Mouse (Mus musculus): ENCODE measurements around the gene Smim15.
A peak's percentile ranks its signal among the peaks of the same experiment; 100 is the strongest.

The Smim15 gene

GRCm38 (mm10) chr13:108044222-108044941, at the start of gene Smim15:
Gene Smim15, plus strand, starts transcription at chr13:108044446.
- peak; percentile 88 for DNase-seq (ENCODE audit: extremely low read depth, insufficient read length, low spot score)

GRCm38 (mm10) chr13:107995211-107995610, 49.0 kb upstream of the Smim15 start:
- peak; percentile 73 for DNase-seq (ENCODE audit: extremely low read depth, insufficient read length, low spot score)

GRCm38 (mm10) chr13:107996301-107996700, 47.9 kb upstream of the Smim15 start:
- DNase-seq (ENCODE audit: extremely low read depth, insufficient read length, low spot score), result no peak

GRCm38 (mm10) chr13:108007861-108008260, 36.4 kb upstream of the Smim15 start:
- DNase-seq (ENCODE audit: extremely low read depth, insufficient read length, low spot score), result peak; percentile 23

GRCm38 (mm10) chr13:108013110-108013509, 31.1 kb upstream of the Smim15 start:
- no peak for DNase-seq (ENCODE audit: extremely low read depth, insufficient read length, low spot score)

GRCm38 (mm10) chr13:108013839-108014238, 30.4 kb upstream of the Smim15 start:
- no peak for DNase-seq (ENCODE audit: extremely low read depth, insufficient read length, low spot score)

- no peak for DNase-seq (ENCODE audit: extremely low read depth, insufficient read length, low spot score)
Observed at GRCm38 (mm10) chr13:108015166-108015565, 29.1 kb upstream of the Smim15 start.

- DNase-seq (ENCODE audit: extremely low read depth, insufficient read length, low spot score), result no peak
Observed at GRCm38 (mm10) chr13:108017349-108017748, 26.9 kb upstream of the Smim15 start.

- DNase-seq (ENCODE audit: extremely low read depth, insufficient read length, low spot score), result no peak
Observed at GRCm38 (mm10) chr13:108025802-108026201, 18.4 kb upstream of the Smim15 start.

- DNase-seq (ENCODE audit: extremely low read depth, insufficient read length, low spot score), result no peak
Observed at GRCm38 (mm10) chr13:108032789-108033188, 11.5 kb upstream of the Smim15 start.

GRCm38 (mm10) chr13:108039375-108039774, 4.9 kb upstream of the Smim15 start:
- DNase-seq (ENCODE audit: extremely low read depth, insufficient read length, low spot score), result no peak

- no peak for DNase-seq (ENCODE audit: extremely low read depth, insufficient read length, low spot score)
Observed at GRCm38 (mm10) chr13:108039902-108040301, 4.3 kb upstream of the Smim15 start.

- no peak for DNase-seq (ENCODE audit: extremely low read depth, insufficient read length, low spot score)
Observed at GRCm38 (mm10) chr13:108040451-108040850, 3.8 kb upstream of the Smim15 start.

- peak; percentile 25 for DNase-seq (ENCODE audit: extremely low read depth, insufficient read length, low spot score)
Observed at GRCm38 (mm10) chr13:108041358-108041757, 2.9 kb upstream of the Smim15 start.

- peak; percentile 22 for DNase-seq (ENCODE audit: extremely low read depth, insufficient read length, low spot score)
Observed at GRCm38 (mm10) chr13:108043431-108044221, 620 bp upstream of the Smim15 start.

GRCm38 (mm10) chr13:108045646-108046045, 1.4 kb downstream of the Smim15 start:
- DNase-seq (ENCODE audit: extremely low read depth, insufficient read length, low spot score), result no peak

- DNase-seq (ENCODE audit: extremely low read depth, insufficient read length, low spot score), result no peak
Observed at GRCm38 (mm10) chr13:108046071-108046470, 1.8 kb downstream of the Smim15 start.

- DNase-seq (ENCODE audit: extremely low read depth, insufficient read length, low spot score), result no peak
Observed at GRCm38 (mm10) chr13:108046891-108047290, 2.6 kb downstream of the Smim15 start.

GRCm38 (mm10) chr13:108047364-108047763, 3.1 kb downstream of the Smim15 start:
- DNase-seq (ENCODE audit: extremely low read depth, insufficient read length, low spot score), result no peak

GRCm38 (mm10) chr13:108056896-108057295, 12.7 kb downstream of the Smim15 start:
- DNase-seq (ENCODE audit: extremely low read depth, insufficient read length, low spot score), result no peak

GRCm38 (mm10) chr13:108060286-108060885, 16.1 kb downstream of the Smim15 start:
- no peak for DNase-seq (ENCODE audit: extremely low read depth, insufficient read length, low spot score)
